Mouse (Mus musculus) cerebellum, adult 2 months (tissue): ENCODE results near the gene Krt76. TPM values are rescaled to one million over a fixed set of nuclear protein-coding genes. Genes with fewer than 3 reads are reported as not detected.

Source experiments
- DNase-seq, 2 experiments: peaks; one replicate each; pipeline ENCODE4 v3.0.0; 2021
- H3K27ac ChIP-seq: fragments of 200-500 bp; 2 replicates; pipeline ENCODE4 v1.5.1; 2012; ENCODE audit warnings: low read length, control low read depth, inconsistent platforms; ENCODE audit not compliant: insufficient read depth
- H3K27me3 ChIP-seq: fragments of 200-500 bp; 2 replicates; pipeline ENCODE4 v1.6.1; 2012; ENCODE audit warnings: inconsistent platforms, mild to moderate bottlenecking, low read length, moderate library complexity; ENCODE audit not compliant: control insufficient read depth, insufficient read depth
- H3K4me1 ChIP-seq: fragments of 200-500 bp; 2 replicates; pipeline ENCODE4 v1.6.1; 2011; ENCODE audit warnings: low read length; ENCODE audit not compliant: control insufficient read depth, insufficient read depth
- H3K4me3 ChIP-seq: fragments of 200-500 bp; replicated peaks from 2 replicates; pipeline ENCODE3; 2011; ENCODE audit warnings: mild to moderate bottlenecking, low read depth, low read length, control low read depth; ENCODE audit not compliant: insufficient read depth
- CTCF ChIP-seq: fragments of 200-500 bp; IDR thresholded peaks from 2 replicates; pipeline ENCODE4 v1.5.1; 2011; ENCODE audit warnings: low read depth, mild to moderate bottlenecking, control low read depth, low read length, moderate library complexity, borderline replicate concordance; ENCODE audit not compliant: insufficient read depth
- POLR2A ChIP-seq: fragments of 200-500 bp; IDR thresholded peaks from 2 replicates; pipeline ENCODE4 v1.6.1; 2011; ENCODE audit warnings: low read length, control low read depth, borderline replicate concordance; ENCODE audit not compliant: insufficient read depth
- WGBS: fragments of 180-500 bp; shearing (Covaris S2); methylation state at CpG from one replicate; pipeline ENCODE4 v1.1.7; 2018; 5-methylcytosine and 5-hydroxymethylcytosine counted together
- polyA plus RNA-seq: library from polyadenylated mRNA; depleted of rRNA; stranded (reverse); fragments of >200 nt; gene quantifications from 2 replicates; pipeline ENCODE4 v1.2.3, GENCODE M21; 2012

Krt76 gene
- polyA plus RNA-seq, 1 experiment: not detected

DNA sequence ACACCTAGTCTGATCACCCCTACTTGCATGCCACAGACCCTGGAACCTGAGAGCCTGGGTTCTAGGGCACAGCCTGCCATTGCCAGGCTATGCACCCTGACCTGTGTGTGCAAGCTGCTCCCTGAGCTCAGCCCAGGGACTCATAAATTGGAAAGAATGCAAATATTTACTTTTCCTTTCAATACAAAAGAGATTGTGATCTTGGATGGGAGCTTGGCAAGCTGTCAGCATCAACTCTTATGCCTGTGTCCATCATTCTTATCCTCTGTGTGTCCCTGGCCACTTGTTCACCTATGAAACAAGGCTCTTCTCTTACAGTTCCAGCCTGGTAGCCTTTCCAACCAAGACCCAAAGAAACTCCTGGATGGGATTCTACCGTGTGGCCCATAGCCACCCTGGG is 32.3 kb upstream of the Krt76 start:
- TF ChIP-seq POLR2A (no peak), CTCF (no peak)
- WGBS: 98% methylated on average over 1 of the region's 1 CpGs
- Histone ChIP-seq H3K27me3 (no peaks in the 10 kb centered on the region), H3K27ac (no peak overlapping the region), H3K4me1 (no peaks in the 10 kb centered on the region), H3K4me3 (no peak overlapping the region)
- no peak for DNase-seq

DNA sequence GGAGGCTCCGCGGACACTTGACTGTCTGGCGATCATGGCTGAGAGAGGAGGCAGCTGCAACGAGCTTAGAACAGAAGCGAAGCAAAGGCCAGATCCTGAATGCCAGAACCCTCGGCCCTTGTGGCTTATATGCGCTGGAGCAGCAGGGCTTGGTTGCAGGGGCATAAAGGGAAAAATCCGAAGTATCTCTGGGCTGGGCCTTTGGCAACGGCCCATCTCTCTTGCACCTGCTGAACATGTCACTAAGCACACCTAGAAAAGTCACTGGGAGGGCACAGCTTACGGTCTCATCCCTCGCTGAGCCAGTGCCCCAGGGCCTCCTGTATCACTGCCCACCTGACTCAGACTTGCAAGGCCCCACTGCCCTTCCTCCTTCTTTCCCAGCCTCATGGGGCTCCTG is 31.9 kb upstream of the Krt76 start, which contains the start of gene Krt4:
Gene Krt4, minus strand, starts transcription at position 101 of the 400 bp plus-strand sequence.
- no peaks in the 10 kb centered on the region for H3K4me1 ChIP-seq
- no peaks in the 10 kb centered on the region for H3K27me3 ChIP-seq
- no peak within 1 kb of the TSS for H3K27ac ChIP-seq
- H3K4me3 ChIP-seq: no peak within 1 kb of the TSS
- WGBS: 74% methylated on average over 11 of the region's 11 CpGs
- TF ChIP-seq POLR2A (no peak), CTCF (no peak)
- no peak for DNase-seq

DNA sequence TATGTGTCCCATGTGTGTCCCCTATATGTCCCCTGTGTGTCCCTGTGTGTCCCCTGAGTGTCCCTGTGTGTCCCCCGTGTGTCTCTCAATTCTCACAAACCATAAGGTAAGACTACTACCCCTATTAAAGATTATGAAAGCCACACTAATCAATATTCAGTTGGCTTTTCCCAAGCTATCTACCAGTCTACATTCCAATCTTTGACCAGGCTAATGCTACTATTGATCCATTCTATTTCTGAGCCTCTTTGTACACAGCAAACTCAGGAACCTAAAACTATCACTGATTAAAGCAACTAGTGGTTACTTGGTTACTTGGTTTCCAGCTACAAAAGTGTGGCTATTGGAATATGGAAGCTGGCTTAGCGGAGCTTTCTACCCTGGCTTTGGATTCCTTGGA is 29.6 kb upstream of the Krt76 start:
- DNase-seq: no peak
- 94% methylated on average over 2 of the region's 2 CpGs for WGBS
- H3K27ac ChIP-seq: no peak overlapping the region
- no peak overlapping the region for H3K4me3 ChIP-seq
- H3K27me3 ChIP-seq: no peaks in the 10 kb centered on the region
- TF ChIP-seq POLR2A: no peak
- no peak for TF ChIP-seq CTCF
- no peaks in the 10 kb centered on the region for H3K4me1 ChIP-seq

- H3K27ac ChIP-seq: no peak overlapping the region
- no peak for DNase-seq
- H3K4me1 ChIP-seq: no peaks in the 10 kb centered on the region
- no peak overlapping the region for H3K4me3 ChIP-seq
- TF ChIP-seq CTCF (no peak), POLR2A (no peak)
- no peaks in the 10 kb centered on the region for H3K27me3 ChIP-seq
- 70% methylated on average over 2 of the region's 2 CpGs for WGBS
Observed at GRCm38 (mm10) chr15:101916072-101916471, 23.4 kb upstream of the Krt76 start.

- Histone ChIP-seq H3K4me3 (no peak overlapping the region), H3K27me3 (no peaks in the 10 kb centered on the region), H3K27ac (no peak overlapping the region), H3K4me1 (no peaks in the 10 kb centered on the region)
- 79% methylated on average over 5 of the region's 5 CpGs for WGBS
- TF ChIP-seq POLR2A (no peak), CTCF (no peak)
- no peak for DNase-seq
Observed at GRCm38 (mm10) chr15:101904849-101905248, 12.1 kb upstream of the Krt76 start.

DNA sequence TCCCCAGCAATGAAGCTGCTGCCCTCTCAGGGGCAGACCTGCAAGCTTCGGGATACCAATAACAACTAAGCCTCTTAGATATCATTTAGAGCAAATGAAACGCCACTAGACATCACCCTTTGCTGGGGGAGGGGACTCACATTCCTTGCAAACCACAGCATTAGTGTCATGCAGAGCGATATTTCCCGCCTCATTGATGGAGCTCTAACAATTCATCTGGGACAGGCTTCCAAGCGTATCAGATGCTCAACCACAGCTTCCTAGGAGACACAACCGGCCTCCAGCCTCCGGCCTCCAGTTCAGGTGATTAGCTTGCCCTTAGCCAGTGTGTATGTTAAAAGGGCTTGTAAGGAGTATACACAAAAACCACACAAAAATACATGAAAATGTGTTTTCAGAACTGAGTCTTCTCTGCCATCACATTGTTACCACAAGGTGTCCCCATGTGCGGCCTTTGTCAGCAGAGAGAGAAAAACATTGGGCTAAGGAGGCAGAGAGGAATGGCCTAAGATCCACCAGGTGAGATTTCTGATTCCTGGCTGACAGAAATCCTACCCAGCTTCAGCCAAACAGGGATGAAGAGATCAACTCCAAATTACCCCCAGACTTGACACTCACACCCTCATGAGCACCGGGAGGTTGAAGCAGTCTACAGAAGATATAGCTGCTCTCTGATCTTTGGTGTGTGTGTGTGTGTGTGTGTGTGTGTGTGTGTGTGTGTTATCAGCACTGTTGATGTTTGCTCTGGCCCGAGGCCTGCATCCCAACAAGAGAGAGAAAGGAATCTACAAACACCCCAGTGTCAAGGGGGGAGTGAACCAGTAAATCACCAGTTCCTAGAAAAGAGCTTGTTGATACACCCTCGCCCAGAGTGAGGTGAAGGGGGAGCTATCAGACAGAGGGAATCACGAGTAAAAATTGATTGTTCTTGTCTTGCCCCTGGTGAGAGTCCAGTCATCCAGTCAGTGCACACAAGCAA is 9.7 kb upstream of the Krt76 start:
- TF ChIP-seq CTCF: no peak
- TF ChIP-seq POLR2A: no peak
- 59% methylated on average over 12 of the region's 12 CpGs for WGBS
- Histone ChIP-seq H3K27ac (no peak overlapping the region), H3K4me1 (no peaks in the 10 kb centered on the region), H3K27me3 (no peaks in the 10 kb centered on the region), H3K4me3 (no peak overlapping the region)
- no peak for DNase-seq

DNA sequence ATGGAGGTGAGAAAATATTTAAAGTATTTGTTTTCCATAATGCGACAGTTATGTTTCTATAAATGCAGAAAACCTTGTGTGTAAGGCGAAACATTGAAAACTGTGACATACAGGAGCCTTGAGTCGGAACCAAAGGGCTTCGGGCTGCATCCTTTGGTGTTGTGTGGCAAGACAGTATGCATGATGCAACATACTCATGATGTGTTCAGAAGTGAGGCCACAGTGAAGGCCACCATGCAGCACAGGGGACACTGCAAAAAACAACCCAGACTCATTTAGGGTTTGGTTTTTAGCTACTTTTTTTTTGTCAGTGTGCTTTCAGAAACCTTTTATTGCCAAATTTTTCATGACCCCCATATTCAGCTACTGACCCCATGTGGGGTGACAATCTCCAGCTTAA is 2.5 kb upstream of the Krt76 start:
- Histone ChIP-seq H3K27me3 (no peaks in the 10 kb centered on the region), H3K4me1 (no peaks in the 10 kb centered on the region), H3K4me3 (no peak overlapping the region), H3K27ac (no peak overlapping the region)
- TF ChIP-seq CTCF (no peak), POLR2A (no peak)
- 95% methylated on average over 4 of the region's 4 CpGs for WGBS
- DNase-seq: no peak

DNA sequence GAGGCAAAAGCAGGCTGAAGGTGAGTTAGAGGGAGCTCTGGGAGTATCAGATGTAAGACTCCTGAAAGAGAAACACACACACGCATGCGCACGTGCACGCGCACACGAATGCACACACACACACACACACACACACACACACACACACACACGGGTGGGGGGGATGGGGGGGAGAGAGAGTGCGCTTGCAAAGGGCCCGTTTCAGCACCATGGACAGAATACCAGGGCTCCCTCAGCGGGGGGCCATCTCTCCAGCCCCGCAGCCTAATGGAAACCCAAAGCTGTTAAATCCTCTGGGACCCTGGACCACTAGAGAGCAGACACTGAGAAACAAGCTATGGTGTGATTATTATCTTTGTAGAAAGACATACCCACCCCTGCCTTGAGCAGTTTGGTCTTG is 12.9 kb downstream of the Krt76 start:
- 23% methylated on average over 11 of the region's 11 CpGs for WGBS
- no peak overlapping the region for H3K27ac ChIP-seq
- no peaks in the 10 kb centered on the region for H3K27me3 ChIP-seq
- no peak for TF ChIP-seq POLR2A
- TF ChIP-seq CTCF: no peak
- H3K4me1 ChIP-seq: no peaks in the 10 kb centered on the region
- no peak for DNase-seq
- H3K4me3 ChIP-seq: no peak overlapping the region
